ENCODE assay signal across 9 mouse cellular contexts in genomic region chr19:5929634-5930596, GRCm38 (mm10). TPM values are rescaled to one million over a fixed set of nuclear protein-coding genes. Genes with fewer than 3 reads are reported as not detected.
A peak's percentile ranks its signal among the peaks of the same experiment; 100 is the strongest.
DNase-seq lines count a peak whose midpoint lies in the region; ATAC-seq lines count a peak whose summit lies in the region.
"Had no signal": no experiment of that assay in that cellular context is flagged by ENCODE, and none has a peak within 500 bp of the region (broad histone marks: within the 10 kb centered on the region; RNA-seq: fewer than 3 reads in every experiment).

No protein-coding gene starts in this region.

- H3K4me2 ChIP-seq in heart, embryonic 15.5 days: no peak overlapping the region
- H3K4me2 ChIP-seq: limb, embryonic 12.5 days had no signal

- 49% methylated on average over 14 of the region's 14 CpGs for WGBS in heart, embryonic 15.5 days

- H3K4me1 ChIP-seq in heart, embryonic 15.5 days (replicated peaks): peaks cover 36% of the 10 kb centered on the region

- no peak overlapping the region for H3K4me3 ChIP-seq in heart, embryonic 15.5 days
- H3K4me3 ChIP-seq: limb, embryonic 12.5 days had no signal

- H3K9me3 ChIP-seq in heart, embryonic 15.5 days (replicated peaks): no peaks in the 10 kb centered on the region
- H3K9me3 ChIP-seq: limb, embryonic 12.5 days had no signal

- H3K27ac ChIP-seq in heart, embryonic 15.5 days: peak overlapping the region; percentile 68
- H3K27ac ChIP-seq: limb, embryonic 12.5 days had no signal

- H3K9ac ChIP-seq in heart, embryonic 15.5 days: no peak overlapping the region
- H3K9ac ChIP-seq: limb, embryonic 12.5 days had no signal

- no peaks in the 10 kb centered on the region for H3K27me3 ChIP-seq in heart, embryonic 15.5 days

- ATAC-seq in heart, embryonic 15.5 days (replicated peaks; ENCODE audit: insufficient number of reproducible peaks, insufficient read depth, low FRiP score, low read depth): no peak; the same call in 1 of the 2 replicates

- no peaks in the 10 kb centered on the region for H3K36me3 ChIP-seq in heart, embryonic 15.5 days
- H3K36me3 ChIP-seq: limb, embryonic 12.5 days had no signal

- DNase-seq in 416B (ENCODE audit: low read depth): peak; percentile 27
- DNase-seq in adipocyte (ENCODE audit: low spot score): peak; percentile 54
- DNase-seq in kidney, postnatal 4 days: peak; percentile 91 to 94
- DNase-seq in natural killer cell, adult 2 months (ENCODE audit: low spot score in 2 of 2): peak; percentile 29 to 38
- DNase-seq in layer of hippocampus, adult 18-20 months (ENCODE audit: low spot score in 2 of 2): no peak
- DNase-seq in cerebellum, postnatal 36 days: no peak
- no peak for DNase-seq in right cerebral cortex, adult 2 months (ENCODE audit: low spot score in 2 of 2)

RNA-seq across cellular contexts. Expression of gene Cdc42ep2, which starts 5.3 kb away (rescaled TPM):
- 10.4 and 13.0 TPM in 2 replicates for polyA plus RNA-seq in heart, embryonic 15.5 days (2015; fragmentation: Nextera tagmentation; extraction: Ambion mirVana)
- 1 to 10 TPM; 4.3 to 4.6 TPM for total RNA-seq in layer of hippocampus, adult 18-20 months (2021)

RNA-seq across cellular contexts. Expression of gene Dpf2, which starts 17.1 kb away (rescaled TPM):
- 81.9 and 106 TPM in 2 replicates for polyA plus RNA-seq in heart, embryonic 15.5 days (2015; fragmentation: Nextera tagmentation; extraction: Ambion mirVana)
- total RNA-seq in layer of hippocampus, adult 18-20 months (2021): 100 to 1,000 TPM in 1 of 2 experiments, 10 to 100 TPM in 1; 90.8 to 100 TPM

RNA-seq across cellular contexts. Expression of gene Pola2, which starts 34.1 kb away (rescaled TPM):
- polyA plus RNA-seq in heart, embryonic 15.5 days (2015; fragmentation: Nextera tagmentation; extraction: Ambion mirVana): 35.8 and 48.9 TPM in 2 replicates
- total RNA-seq in layer of hippocampus, adult 18-20 months (2021): 1 to 10 TPM; 5.0 to 5.9 TPM

RNA-seq across cellular contexts. Expression of gene Tigd3, which starts 36.0 kb away (rescaled TPM):
- 1.2 and 2.0 TPM in 2 replicates for polyA plus RNA-seq in heart, embryonic 15.5 days (2015; fragmentation: Nextera tagmentation; extraction: Ambion mirVana)
- total RNA-seq in layer of hippocampus, adult 18-20 months (2021): 1 to 10 TPM; 2.5 TPM

RNA-seq across cellular contexts. Expression of gene Slc25a45, which starts 52.3 kb away (rescaled TPM):
- 3.2 and 4.2 TPM in 2 replicates for polyA plus RNA-seq in heart, embryonic 15.5 days (2015; fragmentation: Nextera tagmentation; extraction: Ambion mirVana)
- total RNA-seq in layer of hippocampus, adult 18-20 months (2021): 1 to 10 TPM; 2.9 to 3.2 TPM

Comparison
In these comparisons a context has a peak if more than half of its experiments do, and no peak if none do; other contexts are left out.
1. DNase-seq: peak in 416B (single experiment), adipocyte (single experiment), kidney, postnatal 4 days (2 of 2) and natural killer cell, adult 2 months (2 of 2); none in layer of hippocampus, adult 18-20 months (0 of 2), cerebellum, postnatal 36 days (0 of 2) and right cerebral cortex, adult 2 months (0 of 2).